Mouse (Mus musculus): ENCODE results near the gene Kcnk5. TPM values are rescaled to one million over a fixed set of nuclear protein-coding genes. Genes with fewer than 3 reads are reported as not detected.

The Kcnk5 gene
- total and polyA plus RNA-seq, 3 experiments, result 8.7 to 12.5 (median 11.7) TPM

GRCm38 (mm10) chr14:20223253-20223652, 41.6 kb upstream of the Kcnk5 start:
- no peak for TF ChIP-seq SMC3 (IDR thresholded peaks at IDR 0.05; ENCODE audit: low read depth, low read length)
- no peak for TF ChIP-seq BHLHE40 (IDR thresholded peaks at IDR 0.05; ENCODE audit: low read depth, low read length)
- TF ChIP-seq GABPA (IDR thresholded peaks at IDR 0.05; ENCODE audit: insufficient replicate concordance, low read depth, low read length), result no peak
- TF ChIP-seq MAX (IDR thresholded peaks at IDR 0.05; ENCODE audit: low read length), result no peak
- no peak for TF ChIP-seq HCFC1 (IDR thresholded peaks at IDR 0.05; ENCODE audit: low read depth, low read length)
- TF ChIP-seq PAX5 (IDR thresholded peaks at IDR 0.05; ENCODE audit: low read length), result no peak
- TF ChIP-seq MAZ (IDR thresholded peaks at IDR 0.05; ENCODE audit: low read depth, low read length), result no peak
- no peak for TF ChIP-seq E2F4 (IDR thresholded peaks at IDR 0.05; ENCODE audit: insufficient replicate concordance, low read depth, low read length)
- no peak for TF ChIP-seq ZNF384 (IDR thresholded peaks at IDR 0.05; ENCODE audit: low read depth, low read length)
- no peak for TF ChIP-seq MEF2A (IDR thresholded peaks at IDR 0.05; ENCODE audit: borderline replicate concordance, low read depth, low read length)
- no peak for TF ChIP-seq ZKSCAN1 (IDR thresholded peaks at IDR 0.05; ENCODE audit: borderline replicate concordance, low read depth, low read length)
- no peak for TF ChIP-seq ELF1 (IDR thresholded peaks at IDR 0.05; ENCODE audit: low read depth, low read length)
- no peak for TF ChIP-seq NELFE (IDR thresholded peaks at IDR 0.05; ENCODE audit: low read depth, low read length)
- no peak for TF ChIP-seq RCOR1 (conservative IDR thresholded peaks at IDR 0.05; ENCODE audit: low read depth, low read length)
- no peak for TF ChIP-seq CTCF (conservative IDR thresholded peaks at IDR 0.05 in 1 of 2, IDR thresholded peaks at IDR 0.05 in 1 of 2; ENCODE audit: low read depth in 2 of 2, low read length in 2 of 2)
- TF ChIP-seq JUND (conservative IDR thresholded peaks at IDR 0.05; ENCODE audit: low read depth, low read length), result no peak
- TF ChIP-seq SIN3A (IDR thresholded peaks at IDR 0.05; ENCODE audit: low read length), result no peak
- TF ChIP-seq ZMIZ1 (IDR thresholded peaks at IDR 0.05; ENCODE audit: low read depth, low read length), result no peak
- TF ChIP-seq CHD2 (IDR thresholded peaks at IDR 0.05; ENCODE audit: low read length), result no peak
- TF ChIP-seq TCF12 (IDR thresholded peaks at IDR 0.05; ENCODE audit: low read depth, low read length), result no peak
- dilution Hi-C loops (cut with MboI; ENCODE audit: extremely low pct_ligation_motif_present, extremely low pct_unique_long_range_greater_than_20kb, low sequenced_read_pairs) (no loop called here), in situ Hi-C loops (cut with MboI; ENCODE audit: low pct_ligation_motif_present, low pct_unique_long_range_greater_than_20kb, low sequenced_read_pairs) (no loop called here)
- no peak overlapping the region for H3K4me2 ChIP-seq (ENCODE audit: insufficient read depth, low read depth, poor library complexity, severe bottlenecking)
- H3K27ac ChIP-seq (ENCODE audit: insufficient read depth, low read depth), result no peak overlapping the region
- H3K79me2 ChIP-seq (replicated peaks; ENCODE audit: control insufficient read depth, extremely low read depth, insufficient read depth, poor library complexity, severe bottlenecking), result no peaks in the 10 kb centered on the region
- H3K27me3 ChIP-seq (replicated peaks), result peaks cover 2% of the 10 kb centered on the region
- no peaks in the 10 kb centered on the region for H3K9me3 ChIP-seq (replicated peaks; ENCODE audit: low read length)
- H3K36me3 ChIP-seq (replicated peaks in 1 of 2; ENCODE audit: control insufficient read depth in 1 of 2, insufficient read depth in 1 of 2, low read length in 1 of 2), result no peaks in the 10 kb centered on the region
- no peak overlapping the region for H3K4me3 ChIP-seq (replicated peaks in 1 of 3; ENCODE audit: low read depth in 2 of 3, low read length in 2 of 3, poor library complexity in 1 of 3)
- DNase-seq (ENCODE audit: extremely low read depth), result no peak
- H3K9ac ChIP-seq (ENCODE audit: insufficient read depth, low read depth), result no peak overlapping the region
- H3K4me1 ChIP-seq (ENCODE audit: control insufficient read depth in 1 of 2, insufficient read depth in 2 of 2), result no peaks in the 10 kb centered on the region

- DNase-seq (ENCODE audit: extremely low read depth), result no peak
- no peaks in the 10 kb centered on the region for H3K27me3 ChIP-seq (replicated peaks)
- no peak overlapping the region for H3K27ac ChIP-seq (ENCODE audit: insufficient read depth, low read depth)
- H3K9me3 ChIP-seq (replicated peaks; ENCODE audit: low read length), result no peaks in the 10 kb centered on the region
- in situ Hi-C loops (cut with MboI; ENCODE audit: low pct_ligation_motif_present, low pct_unique_long_range_greater_than_20kb, low sequenced_read_pairs) (no loop called here), dilution Hi-C loops (cut with MboI; ENCODE audit: extremely low pct_ligation_motif_present, extremely low pct_unique_long_range_greater_than_20kb, low sequenced_read_pairs) (no loop called here)
- H3K9ac ChIP-seq (ENCODE audit: insufficient read depth, low read depth), result no peak overlapping the region
- H3K4me2 ChIP-seq (ENCODE audit: insufficient read depth, low read depth, poor library complexity, severe bottlenecking), result no peak overlapping the region
- no peaks in the 10 kb centered on the region for H3K36me3 ChIP-seq (replicated peaks in 1 of 2; ENCODE audit: control insufficient read depth in 1 of 2, insufficient read depth in 1 of 2, low read length in 1 of 2)
- H3K79me2 ChIP-seq (replicated peaks; ENCODE audit: control insufficient read depth, extremely low read depth, insufficient read depth, poor library complexity, severe bottlenecking), result no peaks in the 10 kb centered on the region
- H3K4me1 ChIP-seq (ENCODE audit: control insufficient read depth in 1 of 2, insufficient read depth in 2 of 2), result peaks cover 0 to 6% of the 10 kb centered on the region in 2 experiments; a peak in 1 of 4 replicates
- H3K4me3 ChIP-seq (replicated peaks in 1 of 3; ENCODE audit: low read depth in 2 of 3, low read length in 2 of 3, poor library complexity in 1 of 3), result no peak overlapping the region
- no peak for TF ChIP-seq ZNF384 (IDR thresholded peaks at IDR 0.05; ENCODE audit: low read depth, low read length)
- no peak for TF ChIP-seq ZMIZ1 (IDR thresholded peaks at IDR 0.05; ENCODE audit: low read depth, low read length)
- no peak for TF ChIP-seq NELFE (IDR thresholded peaks at IDR 0.05; ENCODE audit: low read depth, low read length)
- TF ChIP-seq CHD2 (IDR thresholded peaks at IDR 0.05; ENCODE audit: low read length), result no peak
- no peak for TF ChIP-seq ELF1 (IDR thresholded peaks at IDR 0.05; ENCODE audit: low read depth, low read length)
- no peak for TF ChIP-seq E2F4 (IDR thresholded peaks at IDR 0.05; ENCODE audit: insufficient replicate concordance, low read depth, low read length)
- no peak for TF ChIP-seq UBTF (IDR thresholded peaks at IDR 0.05; ENCODE audit: low read depth, low read length)
- no peak for TF ChIP-seq CTCF (conservative IDR thresholded peaks at IDR 0.05 in 1 of 2, IDR thresholded peaks at IDR 0.05 in 1 of 2; ENCODE audit: low read depth in 2 of 2, low read length in 2 of 2)
- TF ChIP-seq CHD1 (IDR thresholded peaks at IDR 0.05; ENCODE audit: low read depth, low read length), result no peak
Measured at GRCm38 (mm10) chr14:20221083-20221482, 39.5 kb upstream of the Kcnk5 start.

All from CH12.LX (cell line).